Mouse (Mus musculus) common myeloid progenitor, adult 5-6 weeks (primary cell): ENCODE measurements around the gene Wasl. TPM values are rescaled to one million over a fixed set of nuclear protein-coding genes. Genes with fewer than 3 reads are reported as not detected.

ENCODE experiments used
- ATAC-seq: replicated peaks from 2 replicates; pipeline ENCODE4 v1.8.0; 2016; ENCODE audit warnings: low read depth, mild to moderate bottlenecking, moderate TSS enrichment, inconsistent platforms; ENCODE audit not compliant: poor library complexity, severe bottlenecking
- total RNA-seq: library from RNA; stranded (forward); fragments of 200-1000, 187-1606 nt; gene quantifications from 2 replicates; pipeline ENCODE4 v1.2.3, GENCODE M21; 2017

Wasl gene
- total RNA-seq, 1 experiment from 2014 or later: 14.5 TPM

GRCm38 (mm10) chr6:24647103-24647691 is 17.6 kb downstream of the Wasl start:
- ATAC-seq: no peak

- peak; percentile 73 for ATAC-seq
Observed at GRCm38 (mm10) chr6:24645346-24646053, 19.3 kb downstream of the Wasl start.

GRCm38 (mm10) chr6:24642960-24643359 is 21.8 kb downstream of the Wasl start:
- no peak for ATAC-seq

- ATAC-seq: no peak
Observed at GRCm38 (mm10) chr6:24642161-24642560, 22.6 kb downstream of the Wasl start.

- ATAC-seq: no peak
Observed at GRCm38 (mm10) chr6:24641286-24641685, 23.5 kb downstream of the Wasl start.

GRCm38 (mm10) chr6:24635814-24636213 is 29.0 kb downstream of the Wasl start:
- no peak for ATAC-seq

- ATAC-seq: no peak
Observed at GRCm38 (mm10) chr6:24634065-24634464, 30.7 kb downstream of the Wasl start.

GRCm38 (mm10) chr6:24632061-24632460 is 32.7 kb downstream of the Wasl start:
- ATAC-seq: no peak

- no peak for ATAC-seq
Observed at GRCm38 (mm10) chr6:24628499-24628898, 36.3 kb downstream of the Wasl start.

GRCm38 (mm10) chr6:24627586-24628030 is 37.2 kb downstream of the Wasl start:
- ATAC-seq: peak; percentile 98

- ATAC-seq: no peak
Observed at GRCm38 (mm10) chr6:24622098-24622497, 42.7 kb downstream of the Wasl start.

- no peak for ATAC-seq
Observed at GRCm38 (mm10) chr6:24620936-24621335, 43.9 kb downstream of the Wasl start.

GRCm38 (mm10) chr6:24619285-24620045 is 45.3 kb downstream of the Wasl start:
- no peak for ATAC-seq

GRCm38 (mm10) chr6:24616746-24617145 is 48.1 kb downstream of the Wasl start:
- ATAC-seq: no peak

GRCm38 (mm10) chr6:24613918-24614317 is 50.9 kb downstream of the Wasl start:
- no peak for ATAC-seq

- ATAC-seq: no peak
Observed at GRCm38 (mm10) chr6:24613346-24613745, 51.5 kb downstream of the Wasl start.

- ATAC-seq: no peak
Observed at GRCm38 (mm10) chr6:24612074-24612755, 52.6 kb downstream of the Wasl start.

GRCm38 (mm10) chr6:24610358-24610757 is 54.5 kb downstream of the Wasl start:
- no peak for ATAC-seq

- no peak for ATAC-seq
Observed at GRCm38 (mm10) chr6:24609531-24609930, 55.3 kb downstream of the Wasl start.

GRCm38 (mm10) chr6:24608682-24609081 is 56.1 kb downstream of the Wasl start:
- ATAC-seq: no peak
